Mouse (Mus musculus): ENCODE measurements around the gene Tsr2.

The Tsr2 gene

DNA sequence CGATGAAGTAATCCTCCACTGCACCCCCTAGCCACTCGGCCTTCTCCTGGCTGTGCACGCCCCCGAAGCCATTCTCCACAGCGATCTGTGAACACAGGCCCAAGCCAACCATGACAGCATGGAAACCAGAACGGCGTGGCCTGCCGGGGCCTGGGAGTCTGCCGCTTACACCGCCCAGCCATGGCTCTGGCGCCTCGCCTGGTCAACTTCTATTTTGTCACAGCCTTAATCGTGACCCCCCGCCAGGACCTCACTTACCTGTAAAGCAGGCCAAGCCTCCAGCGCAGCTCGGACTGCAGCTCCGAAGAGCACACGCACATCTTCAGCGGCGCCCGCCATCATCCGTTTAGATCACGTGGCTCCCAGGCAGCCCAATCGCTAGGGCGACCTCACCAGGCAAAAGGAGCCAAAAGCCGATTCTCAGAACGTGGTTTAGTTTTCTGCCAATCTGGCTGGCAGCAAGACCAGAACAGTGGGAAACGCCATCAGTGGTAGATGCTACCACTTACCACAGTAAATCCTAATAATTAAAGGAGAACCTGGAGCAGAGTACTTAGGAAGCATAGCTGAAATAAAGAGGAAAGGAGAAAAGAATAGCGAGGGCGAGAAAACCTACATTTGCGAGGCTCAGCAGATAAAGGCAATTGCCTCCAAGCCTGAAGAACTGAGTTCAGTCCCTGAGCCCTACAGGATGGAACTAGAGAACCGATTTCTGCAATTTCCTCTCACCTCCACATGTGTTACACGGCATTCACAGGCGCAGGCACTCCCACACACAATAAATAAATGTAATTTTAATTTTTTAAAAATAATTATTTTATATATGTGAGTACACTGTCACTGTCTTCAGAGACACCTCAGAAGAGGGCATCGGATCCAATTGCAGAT lies at the start of gene Tsr2:
Gene Tsr2 (minus strand): TSS at position 373 of the 888 bp plus-strand sequence.
- peak; percentile 79 for DNase-seq

DNA sequence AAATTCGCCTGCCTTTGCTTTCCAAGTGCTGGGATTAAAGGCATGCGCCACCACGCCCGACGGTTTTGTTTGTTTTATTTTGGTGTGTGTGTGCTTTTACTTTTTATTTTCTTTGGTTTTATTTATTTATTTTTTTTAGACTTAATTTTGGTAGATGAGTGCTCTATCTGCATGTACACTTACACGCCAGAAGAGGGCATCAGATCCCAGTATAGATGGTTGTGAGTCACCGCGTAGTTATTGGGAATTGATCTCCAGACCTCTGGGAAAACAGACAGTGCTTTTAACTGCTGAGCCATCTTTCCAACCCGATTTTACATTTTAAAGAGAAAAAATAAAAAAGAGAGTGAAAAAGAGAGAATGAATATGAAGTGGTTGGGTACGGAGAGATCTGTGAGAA lies 36.4 kb upstream of the Tsr2 start:
- no peak for DNase-seq

DNA sequence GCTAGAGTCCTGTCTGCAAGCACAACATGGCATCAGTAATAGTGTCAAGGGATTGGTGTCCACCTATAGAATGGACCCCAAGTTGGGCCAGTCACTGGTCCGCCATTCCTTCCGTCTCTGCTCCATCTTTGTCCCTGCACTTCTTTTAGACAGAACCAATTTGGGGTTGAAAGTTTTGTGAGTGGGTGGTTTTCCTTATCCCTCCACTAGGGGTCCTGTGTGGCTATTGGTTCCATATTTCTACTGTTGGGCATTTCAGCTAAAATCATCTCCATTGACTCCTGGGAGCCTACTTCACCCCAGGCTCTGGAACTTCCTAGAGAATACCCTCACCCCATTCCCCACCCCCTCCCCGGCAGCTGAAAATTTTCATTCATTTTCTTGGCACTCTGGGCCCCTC lies 34.1 kb upstream of the Tsr2 start:
- no peak for DNase-seq

DNA sequence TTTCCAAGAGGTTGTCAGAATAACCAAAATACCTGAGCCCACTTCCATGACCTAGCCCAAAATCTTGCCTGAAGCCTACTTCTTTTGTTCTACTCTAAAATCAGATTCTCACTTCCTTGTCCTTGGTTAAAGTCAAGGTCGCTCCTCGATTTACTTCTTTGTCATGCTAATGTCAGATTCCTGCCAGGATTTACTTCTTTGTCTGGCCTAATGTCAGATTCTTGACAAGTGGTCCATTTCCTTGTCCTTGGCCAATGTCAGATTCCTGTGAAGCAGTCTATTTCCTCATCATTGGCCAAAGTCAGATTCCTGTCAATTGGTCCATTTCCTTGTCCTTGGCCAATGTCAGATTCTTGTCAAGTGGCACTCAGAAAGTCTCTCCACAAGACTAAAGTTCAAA lies 27.6 kb upstream of the Tsr2 start:
- no peak for DNase-seq

DNA sequence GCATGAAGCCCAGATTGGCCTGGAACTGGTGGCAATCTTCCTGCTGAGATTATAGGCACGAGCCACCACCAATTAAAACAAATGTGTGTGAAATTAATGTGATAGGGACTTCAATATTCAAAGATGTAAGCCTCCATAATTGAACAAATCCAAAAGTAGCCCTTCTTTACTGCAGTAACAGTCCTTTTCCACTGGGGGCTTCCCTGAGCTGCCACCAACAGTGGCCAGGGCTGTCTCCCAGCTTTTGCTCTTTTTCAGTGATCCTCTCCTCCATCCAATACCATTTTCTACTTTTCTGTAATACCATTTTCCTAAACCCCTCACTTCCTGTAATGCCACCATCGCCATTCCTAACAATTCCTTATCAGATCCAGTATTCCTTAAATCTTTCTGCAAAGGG lies 21.1 kb upstream of the Tsr2 start:
- DNase-seq, result no peak

DNA sequence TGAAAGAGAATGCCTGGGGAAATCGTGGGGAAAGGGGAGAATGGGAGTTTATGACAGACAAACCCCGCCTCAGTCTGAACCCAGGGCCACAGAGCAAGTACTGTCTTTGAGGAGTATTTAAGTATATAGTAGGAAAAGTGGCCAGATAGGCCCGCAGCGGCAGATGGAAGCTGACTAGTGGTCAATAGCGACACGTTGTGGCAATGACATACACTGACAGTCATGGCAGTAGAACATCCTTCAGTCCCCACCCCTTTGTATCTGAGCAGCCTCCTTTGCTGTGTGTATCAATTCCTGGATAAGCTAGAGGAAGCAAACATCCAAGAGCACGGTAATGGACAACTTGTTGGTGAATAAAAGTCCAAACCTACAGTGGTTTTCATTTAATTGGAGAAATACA lies 20.5 kb upstream of the Tsr2 start:
- peak; percentile 17 for DNase-seq

DNA sequence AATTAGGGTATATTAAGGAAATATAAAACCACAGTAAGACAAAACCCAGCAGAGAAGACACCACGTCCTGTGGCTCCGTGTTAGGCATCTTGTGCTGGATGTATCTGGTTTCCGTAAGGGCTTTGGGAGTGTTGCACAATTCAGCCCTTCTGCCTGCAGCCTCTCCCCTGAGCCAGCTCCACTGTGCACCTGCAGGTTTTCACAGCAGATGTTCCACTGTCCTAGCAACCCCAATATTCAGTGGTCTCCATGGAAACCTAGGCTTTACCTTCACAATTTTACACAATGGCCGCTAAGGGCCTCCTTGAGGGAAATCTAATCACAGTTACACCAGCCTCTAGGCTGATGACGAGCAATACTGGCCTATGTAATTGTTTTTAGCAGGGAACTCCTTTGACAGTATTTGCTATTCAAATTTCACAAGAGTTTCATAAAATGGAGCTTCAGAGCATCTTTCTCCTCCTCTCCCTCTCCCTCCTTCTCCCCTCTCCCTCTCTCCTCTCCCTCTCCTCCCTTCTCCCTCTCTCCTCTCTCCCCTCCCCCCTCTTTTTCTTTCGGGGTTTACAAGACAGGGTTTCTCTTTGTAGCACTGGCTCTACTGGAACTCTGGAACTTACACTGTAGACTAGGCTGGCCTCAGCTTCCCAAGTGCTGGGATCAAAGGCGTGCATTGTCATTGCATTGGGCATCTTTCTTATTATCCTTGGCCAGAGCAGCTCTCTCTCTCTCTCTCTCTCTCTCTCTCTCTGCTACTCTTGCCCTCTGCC lies 11.1 kb upstream of the Tsr2 start:
- DNase-seq, result no peak

DNA sequence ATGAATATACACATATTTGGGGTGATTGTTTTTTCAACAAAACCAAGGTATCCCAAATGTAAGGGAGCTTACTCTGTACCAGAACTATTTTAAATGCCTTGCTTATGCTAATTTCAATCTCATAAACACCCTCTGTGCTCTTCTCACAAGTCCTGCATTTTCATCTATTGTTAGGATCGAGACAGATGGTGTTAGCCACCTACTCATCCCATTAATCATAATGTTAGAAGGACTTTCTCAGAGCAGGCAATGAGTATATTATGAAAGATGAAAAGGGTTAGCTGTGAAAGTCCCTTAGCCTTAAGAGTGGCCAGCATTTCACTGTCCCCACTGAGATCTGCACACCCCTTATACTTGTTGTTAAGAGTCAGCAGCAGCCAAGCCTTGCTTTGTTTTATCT lies 8.9 kb downstream of the Tsr2 start:
- DNase-seq, result peak; percentile 43

DNA sequence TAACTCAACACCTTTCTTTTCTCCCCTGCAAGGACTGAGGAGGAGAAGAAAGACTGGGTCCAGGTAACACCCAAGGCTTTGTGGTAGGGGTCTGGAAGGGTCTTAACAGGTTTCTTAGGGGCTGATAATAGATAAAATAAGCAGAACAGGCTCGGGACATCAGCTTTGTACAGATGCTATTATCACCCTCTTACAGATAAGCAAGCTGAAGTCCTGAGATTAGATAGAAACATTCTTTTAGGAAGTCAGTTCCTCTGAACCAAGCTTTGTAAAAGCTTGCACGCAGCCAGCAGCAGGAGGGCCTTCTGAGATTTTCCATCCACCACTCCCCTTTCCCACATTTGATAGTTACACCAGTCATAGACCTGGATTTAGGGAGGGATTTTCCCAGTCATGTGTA lies 10.7 kb downstream of the Tsr2 start:
- no peak for DNase-seq

DNA sequence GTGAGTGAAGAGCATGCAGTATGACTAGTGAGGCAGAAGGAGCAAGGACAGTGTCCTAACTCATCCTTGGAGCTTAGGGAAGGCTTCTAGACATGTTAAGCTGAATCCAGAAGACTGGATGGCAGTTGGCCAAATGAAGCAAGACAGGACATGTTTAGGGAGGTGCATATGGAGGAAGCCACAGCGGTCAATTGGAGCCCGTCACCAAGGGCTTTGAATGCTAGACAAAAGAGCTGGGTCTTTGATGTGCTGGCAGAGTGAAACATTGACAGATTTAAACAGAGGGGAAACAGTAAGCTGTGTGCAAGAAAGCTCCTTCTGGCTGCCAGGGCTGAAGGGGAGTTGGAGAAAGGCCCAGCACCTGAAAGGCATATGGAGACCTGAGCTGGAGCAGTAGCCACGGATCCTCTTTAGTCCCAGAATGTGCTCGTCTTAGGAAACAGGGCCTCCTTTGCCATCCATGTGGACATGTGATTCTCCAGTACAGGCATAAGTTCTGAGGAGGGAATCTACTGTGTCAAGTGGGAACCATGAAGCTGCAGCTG lies 19.3 kb downstream of the Tsr2 start:
- no peak for DNase-seq

DNA sequence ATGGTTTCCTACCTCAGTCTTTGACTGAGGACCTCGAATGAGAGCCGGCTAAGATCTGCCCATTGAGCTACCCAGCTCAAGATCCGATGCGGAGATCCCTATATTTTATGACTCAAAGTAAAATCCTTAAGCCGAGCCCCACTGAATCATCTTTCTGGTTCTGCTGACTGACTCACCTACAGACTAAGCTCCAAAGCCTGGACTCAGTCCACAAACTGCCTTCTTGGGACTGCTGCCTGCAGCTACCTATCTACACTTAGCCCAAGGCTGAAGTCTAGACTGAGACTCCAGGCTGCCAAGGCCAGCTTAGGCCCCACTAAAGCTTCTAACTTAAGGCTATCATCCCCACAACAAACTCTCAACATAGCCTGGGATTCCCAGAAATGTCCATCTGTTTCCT lies 20.3 kb downstream of the Tsr2 start:
- no peak for DNase-seq

DNA sequence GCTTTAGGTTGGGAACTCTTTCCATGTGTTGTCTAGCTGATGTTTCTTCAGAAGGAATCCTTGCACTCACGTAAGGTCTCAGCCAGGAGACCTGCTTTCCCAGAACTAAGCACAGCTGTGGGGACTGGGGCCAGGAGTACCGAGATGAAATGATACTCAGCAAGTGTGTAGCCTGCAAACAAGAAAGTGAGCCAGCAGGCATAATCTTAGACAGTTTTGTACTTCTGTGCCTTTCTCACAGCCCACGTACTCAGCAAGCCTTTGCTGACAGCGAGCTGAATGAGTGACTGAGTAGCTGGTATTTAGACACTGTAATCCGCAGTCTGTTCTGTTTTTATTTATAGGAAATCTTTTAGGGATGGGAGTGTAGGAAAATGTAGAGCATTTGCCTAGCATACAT lies 28.5 kb downstream of the Tsr2 start:
- peak; percentile 17 for DNase-seq

DNA sequence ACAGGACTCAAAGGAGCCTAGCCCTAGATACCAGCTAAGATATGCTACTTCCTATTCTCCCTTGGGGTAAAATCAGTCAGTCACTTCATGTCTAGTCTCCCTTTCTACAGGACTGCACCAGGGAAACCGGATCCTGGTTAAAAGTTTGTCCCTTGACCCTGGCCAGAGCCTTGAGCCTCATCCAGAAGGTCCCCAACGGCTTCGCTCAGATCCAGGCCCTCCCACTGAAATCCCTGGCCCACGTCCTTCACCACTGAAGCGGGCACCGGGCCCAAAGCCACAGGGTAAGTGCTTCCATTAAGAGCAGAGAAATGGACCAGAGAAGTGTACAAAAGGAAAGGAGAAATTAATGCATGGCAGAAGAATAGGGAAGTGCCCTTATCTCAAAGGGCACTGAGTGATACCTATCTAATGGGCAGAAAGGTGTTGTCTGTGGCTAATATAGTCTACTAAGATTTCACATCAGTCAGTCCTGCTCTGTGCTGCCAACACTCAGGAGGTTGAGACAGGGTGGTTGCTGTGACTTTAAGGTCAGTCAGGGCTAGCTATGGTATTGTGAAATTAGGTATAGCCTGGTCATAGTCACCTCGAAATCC lies 30.2 kb downstream of the Tsr2 start:
- no peak for DNase-seq

DNA sequence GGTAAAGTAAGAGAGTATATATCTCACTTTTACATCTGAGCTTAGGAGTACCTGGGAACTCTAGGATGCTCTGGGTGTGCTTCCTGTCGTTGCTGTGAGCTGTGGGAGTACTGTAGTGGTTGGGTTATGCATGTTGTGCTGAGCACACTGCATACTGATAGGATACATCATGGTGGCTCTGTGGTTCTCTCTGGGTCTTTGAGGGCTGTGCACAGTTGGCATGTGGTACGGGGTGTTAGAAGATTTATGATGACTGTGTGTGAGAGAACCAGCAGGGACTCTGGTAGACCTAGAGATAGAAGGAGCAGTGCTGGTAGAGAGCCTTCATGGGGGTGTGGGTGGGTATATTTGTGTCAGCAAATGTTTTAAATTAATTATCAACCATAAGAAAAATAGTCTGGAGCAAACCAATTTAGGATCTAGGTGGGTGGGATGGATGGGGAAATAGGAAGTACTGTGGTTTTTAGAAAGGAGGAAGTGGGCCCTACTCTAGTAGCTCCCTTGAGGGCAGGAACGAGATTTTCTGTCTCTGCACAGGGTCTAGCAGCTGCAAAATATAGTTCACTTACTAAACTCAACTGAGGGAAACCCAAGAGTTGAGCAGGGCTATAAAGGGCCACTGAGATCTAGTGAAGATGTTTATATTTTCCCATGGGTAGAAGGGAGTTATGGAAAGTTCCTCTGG lies 34.6 kb downstream of the Tsr2 start:
- no peak for DNase-seq

DNA sequence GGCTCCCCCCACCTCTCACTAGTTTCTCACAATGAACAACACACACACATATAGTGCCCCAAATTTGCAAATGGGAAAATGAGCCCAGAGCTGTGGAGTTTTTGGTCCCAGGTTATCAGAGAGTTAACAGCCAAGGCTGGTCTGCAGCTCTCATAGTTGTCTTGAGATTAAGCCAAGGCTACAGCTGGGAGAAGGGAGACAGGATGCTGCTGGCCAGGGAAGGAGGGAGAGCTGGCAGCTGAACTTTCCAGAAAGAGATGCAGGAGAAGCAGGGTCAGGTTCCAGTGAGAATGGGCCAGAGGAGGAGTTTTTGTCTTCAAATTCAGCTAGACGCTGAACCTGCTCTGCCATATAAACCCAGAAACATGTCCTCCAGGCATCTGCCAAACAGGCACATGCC lies 37.0 kb downstream of the Tsr2 start:
- no peak for DNase-seq

DNA sequence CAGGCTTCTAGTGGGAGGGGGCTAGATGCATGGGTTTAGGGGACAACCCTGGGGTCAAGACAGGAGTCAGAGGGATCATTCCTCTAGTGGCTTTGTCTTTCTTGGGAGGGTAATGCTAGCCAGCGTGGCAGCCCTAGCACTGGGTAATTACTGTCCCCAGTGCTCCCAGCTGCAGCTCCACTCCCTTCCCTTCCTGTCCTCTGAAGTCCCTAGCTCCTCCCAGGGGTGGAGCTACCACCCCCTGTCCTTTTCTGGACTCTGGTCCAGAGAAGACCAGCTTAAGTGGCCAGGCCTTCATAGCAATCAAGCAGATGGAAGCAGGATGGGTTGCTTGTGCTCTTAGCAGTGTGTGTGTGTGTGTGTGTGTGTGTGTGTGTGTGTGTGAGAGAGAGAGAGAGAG lies 40.8 kb downstream of the Tsr2 start:
- no peak for DNase-seq

DNA sequence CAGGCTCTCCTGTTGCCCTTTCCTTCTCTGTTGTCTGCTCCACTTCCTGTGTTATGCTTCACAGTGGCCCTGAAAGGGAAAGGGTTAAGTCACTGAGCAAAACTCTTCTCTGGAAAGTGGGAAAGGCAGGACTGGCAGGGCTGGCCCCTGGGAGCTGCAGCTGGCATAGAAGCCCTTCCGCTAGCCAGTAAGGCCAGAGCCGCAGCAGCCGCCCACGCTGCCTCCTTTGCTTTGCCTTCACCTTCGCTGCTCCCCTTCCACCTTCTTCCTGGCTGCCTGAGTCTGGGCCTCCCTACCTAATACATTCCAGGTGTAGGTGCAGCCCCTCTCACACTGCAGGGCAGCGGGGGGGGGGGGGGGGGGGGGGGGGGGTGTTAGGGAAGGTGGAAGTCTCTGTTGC lies 41.9 kb downstream of the Tsr2 start:
- no peak for DNase-seq

DNA sequence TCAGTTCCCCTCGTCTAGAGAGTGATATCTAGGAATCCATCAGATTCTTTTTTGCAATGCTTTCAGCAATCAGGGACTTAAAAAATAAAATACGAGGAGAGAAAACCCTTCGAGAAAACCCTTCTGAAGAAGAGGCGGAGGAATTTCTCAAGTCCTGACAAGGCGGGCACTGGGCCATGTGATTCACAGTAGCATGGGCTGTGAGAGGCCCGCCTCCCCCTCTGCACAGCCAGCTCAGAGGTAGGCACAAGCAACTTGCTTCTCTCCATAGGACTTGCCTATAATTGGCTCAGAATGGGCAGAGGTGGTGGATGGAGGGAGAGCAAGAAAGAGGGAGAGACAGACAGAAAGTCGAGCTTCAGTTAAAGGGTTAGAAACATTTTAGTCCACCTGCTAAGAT lies 46.0 kb downstream of the Tsr2 start:
- DNase-seq, result peak; percentile 27

DNA sequence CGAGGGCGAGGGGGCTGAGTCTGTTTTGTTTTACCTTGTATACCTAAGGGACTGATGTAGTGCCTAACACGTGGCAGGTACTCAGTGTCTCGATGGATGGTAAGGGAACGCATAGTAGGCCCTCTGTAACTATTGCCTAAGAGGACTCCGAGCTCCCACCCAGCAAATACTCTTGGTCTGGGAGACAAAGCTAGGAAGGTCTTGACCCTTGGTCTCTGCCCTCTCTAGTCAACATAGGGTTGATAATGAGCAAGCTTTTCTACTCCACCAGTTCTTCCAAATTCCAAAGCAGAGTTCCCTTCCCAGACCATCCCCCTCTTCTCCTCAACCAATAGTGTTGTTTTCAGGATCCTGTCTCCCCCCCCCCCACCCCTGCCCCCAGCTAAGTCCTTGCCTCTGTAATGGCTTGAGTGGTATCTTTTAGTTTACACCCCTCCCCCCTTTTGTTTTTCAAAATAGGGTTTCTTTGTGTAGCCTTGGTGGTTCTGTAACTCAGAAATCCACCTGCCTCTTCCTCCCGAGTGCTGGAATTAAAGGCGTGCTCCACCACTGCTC lies 46.6 kb downstream of the Tsr2 start:
- DNase-seq, result no peak

DNA sequence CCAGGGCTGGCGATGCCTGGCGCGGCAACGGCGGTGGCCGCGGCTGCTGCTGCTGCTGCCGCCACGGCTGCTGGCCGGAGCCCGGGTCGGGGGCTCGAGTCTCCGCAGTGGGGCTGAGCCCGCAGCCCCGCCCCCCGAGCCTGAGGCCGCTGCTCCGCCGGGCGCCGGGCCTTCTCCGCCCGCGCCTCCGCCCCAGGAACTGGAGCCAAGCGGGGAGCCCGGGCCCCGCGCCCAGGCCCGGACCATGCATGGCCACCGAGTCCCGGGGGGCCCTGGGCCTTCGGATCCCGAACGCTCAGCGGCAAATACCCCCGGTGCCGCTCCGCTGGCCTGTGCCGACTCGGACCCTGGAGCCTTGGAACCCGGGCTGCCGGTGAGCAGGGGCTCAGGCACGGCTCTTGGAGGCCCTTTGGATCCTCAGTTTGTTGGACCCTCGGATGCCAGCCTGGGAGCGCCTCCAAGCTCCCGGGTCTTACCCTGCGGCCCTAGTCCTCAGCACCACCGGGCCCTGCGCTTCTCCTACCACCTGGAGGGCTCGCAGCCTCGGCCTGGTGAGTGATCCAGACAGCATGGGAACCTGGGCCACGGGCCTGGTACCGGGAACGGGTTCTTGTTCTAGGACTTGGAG lies 48.8 kb downstream of the Tsr2 start:
- no peak for DNase-seq

DNA sequence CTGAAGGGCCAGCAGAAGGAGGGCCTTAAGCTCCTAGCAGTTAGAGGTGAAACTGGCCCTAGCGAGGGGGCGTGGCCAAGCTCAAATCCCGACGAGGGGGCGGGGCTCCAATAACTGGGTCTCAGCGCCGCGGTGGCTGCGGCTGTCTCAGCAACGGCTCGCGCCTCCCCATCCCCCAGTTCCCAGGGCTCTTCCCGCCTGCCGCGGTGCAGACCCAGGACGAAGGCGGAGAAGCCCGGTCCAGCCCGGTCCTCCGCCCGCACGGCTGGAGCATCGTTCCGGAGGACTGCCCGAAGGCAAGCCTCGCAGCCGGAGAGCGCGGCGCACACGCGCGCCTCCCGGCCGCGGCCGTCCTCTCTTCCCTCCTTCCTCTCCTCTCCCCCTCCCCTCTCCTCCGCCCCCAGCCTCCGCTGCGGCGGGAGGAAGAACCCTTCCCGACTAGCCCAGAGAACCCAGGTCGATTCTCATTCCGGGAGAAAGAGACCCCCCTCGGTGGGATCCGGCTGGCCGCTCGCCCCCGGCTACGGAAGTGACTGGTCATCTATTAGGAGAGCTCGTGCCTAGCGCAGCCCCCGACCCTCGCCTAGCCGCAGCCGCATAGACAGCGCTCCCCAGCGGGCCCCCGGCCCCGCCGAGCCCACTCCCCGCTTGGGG lies 49.4 kb downstream of the Tsr2 start:
- peak; percentile 68 for DNase-seq

DNA sequence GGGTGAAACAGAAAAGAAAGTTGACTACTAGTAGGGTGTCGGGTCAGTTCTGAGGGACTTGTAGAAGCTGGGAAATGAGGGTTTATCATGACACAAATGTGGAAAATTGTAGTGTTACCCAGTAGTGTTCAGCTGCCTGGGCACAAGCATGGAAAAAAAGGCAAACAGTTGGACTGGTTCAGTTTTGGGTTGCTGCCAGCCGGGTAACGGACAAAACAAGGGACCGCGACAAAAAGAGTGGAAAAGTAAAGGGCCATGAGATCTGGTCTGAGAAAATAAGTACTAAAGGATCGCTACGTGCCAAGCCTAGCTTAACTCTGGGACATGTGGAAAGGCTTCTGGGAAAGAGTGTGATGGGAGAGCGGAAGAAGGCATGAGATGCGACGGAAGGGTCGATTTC lies 50.0 kb downstream of the Tsr2 start:
- DNase-seq, result no peak

Measured in layer of hippocampus, adult 9-11 months (tissue).